Mouse (Mus musculus) thymus, postnatal 14 days (tissue): ENCODE data around the gene Nlgn1.

ENCODE experiments used
- DNase-seq: peaks from one replicate; pipeline ENCODE4 v3.0.0; 2021

Nlgn1 gene

DNA sequence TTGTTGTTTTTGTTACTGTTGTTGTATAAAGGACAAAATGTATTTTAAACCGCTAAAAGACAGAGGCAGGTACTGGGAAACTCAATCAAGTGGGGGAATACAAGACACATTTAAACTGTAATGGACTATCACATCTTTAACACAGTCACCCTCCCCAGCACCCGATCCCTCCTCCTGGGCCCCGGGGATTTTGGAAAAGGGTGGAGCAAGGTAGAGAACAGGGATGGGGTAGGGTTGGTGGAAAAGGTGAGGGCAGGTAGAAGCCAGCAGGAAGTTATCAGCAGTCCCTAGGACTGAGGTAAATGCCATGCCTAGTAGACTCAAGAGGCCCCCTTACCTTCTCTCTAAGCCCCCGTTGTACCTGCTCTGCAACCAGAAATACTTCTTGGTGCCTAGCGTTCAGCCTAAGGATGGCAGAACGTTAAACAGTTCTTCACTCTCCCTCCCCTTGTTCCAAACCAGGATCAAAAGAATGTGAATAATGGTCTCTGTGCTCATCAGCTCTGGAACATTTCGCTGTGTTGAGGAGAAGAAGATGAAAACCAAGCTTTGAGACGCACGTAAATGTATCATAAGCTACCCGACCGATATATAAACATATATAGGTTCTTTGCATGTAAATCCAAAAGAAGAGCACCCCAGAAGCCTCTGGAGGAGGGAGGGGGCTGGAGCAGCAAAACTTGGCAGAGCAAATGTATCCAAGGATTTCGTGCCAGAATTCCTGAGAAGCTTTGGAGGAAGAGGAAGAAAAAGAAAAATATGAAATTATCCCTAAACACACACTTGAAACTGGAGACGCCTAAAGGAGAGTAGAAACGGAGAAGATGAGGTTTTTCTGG, at the start of gene Nlgn1:
Nlgn1 (minus strand) TSS at position 61 of the 839 bp plus-strand sequence.
- DNase-seq, result no peak

DNA sequence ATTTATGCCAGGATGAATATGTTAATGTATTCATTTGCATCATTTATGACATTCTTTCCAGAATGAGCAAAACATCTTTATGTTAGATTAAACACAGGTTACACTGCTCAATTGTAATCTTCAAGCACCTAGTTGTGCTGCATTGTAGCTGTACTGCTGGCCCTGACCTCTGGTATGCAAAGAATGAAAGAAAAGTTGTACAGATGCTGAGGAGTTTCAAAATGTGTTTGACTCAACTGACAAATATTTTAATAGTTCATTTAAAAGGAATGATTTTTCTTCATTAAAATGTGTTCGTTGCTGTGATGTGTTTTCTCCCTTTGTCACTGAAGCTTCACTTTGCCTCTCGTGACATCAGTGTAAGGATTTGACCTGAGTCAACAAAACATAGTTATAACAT, 46.0 kb upstream of the Nlgn1 start:
- DNase-seq, result no peak

DNA sequence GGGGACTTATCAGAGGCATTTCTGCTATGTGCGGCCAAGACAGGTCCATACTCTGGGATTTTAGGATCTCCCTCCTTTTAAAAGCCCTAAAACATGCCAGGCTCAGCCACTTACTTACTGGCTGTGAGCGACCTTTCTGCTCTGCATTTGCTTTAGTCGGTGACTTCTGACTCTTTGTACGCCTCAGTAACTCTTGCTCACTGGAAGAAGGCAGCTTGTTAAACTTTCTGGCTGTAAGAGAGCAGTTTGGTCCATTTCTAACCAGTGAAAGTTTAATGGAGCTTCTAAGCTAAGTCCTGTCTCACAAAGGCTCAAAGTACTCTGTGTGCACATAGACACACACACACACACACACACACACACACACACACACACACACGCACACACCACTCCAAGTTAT, 22.8 kb upstream of the Nlgn1 start:
- DNase-seq, result no peak

DNA sequence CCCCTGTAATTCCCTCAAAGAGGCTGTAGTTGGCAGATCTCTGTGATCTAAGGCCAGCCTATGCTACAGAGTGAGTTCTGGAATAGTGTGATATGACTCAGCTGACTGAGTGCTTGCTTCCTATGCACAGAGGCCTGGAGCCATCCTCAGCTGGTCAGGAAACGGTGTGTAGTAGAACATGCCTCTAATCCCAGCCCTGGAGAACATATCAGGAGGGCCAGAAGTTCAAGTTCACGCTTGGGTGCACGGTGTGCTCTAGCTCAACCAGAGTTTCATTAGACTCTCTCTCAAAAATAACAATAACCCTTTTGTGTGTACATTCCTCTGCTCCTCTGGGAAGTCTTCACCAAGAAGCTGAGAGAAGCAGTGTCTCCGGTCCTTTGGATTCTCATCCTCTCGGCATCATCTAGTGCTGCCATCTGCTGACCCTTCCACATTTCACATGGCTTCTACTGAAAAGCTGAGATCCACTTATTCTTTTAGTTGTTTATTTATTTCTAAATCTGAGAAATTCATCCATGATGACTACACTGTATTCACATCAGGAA, 22.3 kb upstream of the Nlgn1 start:
- no peak for DNase-seq

DNA sequence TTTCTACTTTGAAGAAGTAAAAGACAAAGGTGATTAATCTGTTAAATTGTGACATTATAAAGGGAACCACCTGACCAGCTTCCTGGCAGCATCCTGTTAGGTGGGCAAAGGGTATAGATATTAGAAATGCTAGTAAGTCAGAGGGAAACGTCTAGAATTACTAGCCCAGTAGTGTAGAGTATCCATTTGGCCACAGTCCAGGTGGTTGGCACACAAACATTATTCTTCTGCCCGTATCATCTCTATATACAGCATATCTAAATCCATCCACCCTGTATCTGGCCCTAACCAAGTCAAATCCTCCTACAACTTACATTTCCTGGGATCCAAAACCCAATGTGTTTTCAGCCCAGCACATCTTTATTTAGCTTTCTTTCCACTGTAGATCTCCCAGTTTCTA, 5.2 kb upstream of the Nlgn1 start:
- DNase-seq, result no peak

DNA sequence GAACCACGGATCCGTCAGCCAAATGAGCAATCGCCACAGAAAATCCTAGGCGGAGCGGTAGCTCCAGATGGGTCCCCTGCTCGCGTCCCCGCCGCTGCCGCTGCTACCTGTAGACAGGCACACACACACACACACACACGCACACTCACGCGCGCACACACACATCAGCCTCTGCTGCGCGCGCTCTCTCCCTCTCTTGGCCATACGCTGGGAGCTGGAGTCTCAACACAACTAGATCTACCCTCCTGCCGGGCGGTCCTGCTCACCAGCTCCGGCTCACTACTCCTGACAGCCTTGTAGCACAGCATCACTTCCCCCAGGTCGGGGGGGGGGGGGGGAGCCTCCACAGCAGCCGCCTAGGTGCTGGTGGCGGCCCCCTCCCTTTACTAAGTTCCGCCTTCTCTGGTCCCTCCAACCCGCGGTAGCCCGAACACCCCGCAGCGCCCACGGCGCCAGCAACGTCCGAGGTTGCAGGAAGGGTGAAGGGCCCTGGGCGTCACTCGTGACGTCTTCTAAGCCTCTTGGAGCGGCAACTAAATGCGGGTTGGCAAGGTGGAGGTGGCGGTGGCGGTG, 1.1 kb upstream of the Nlgn1 start:
- no peak for DNase-seq

DNA sequence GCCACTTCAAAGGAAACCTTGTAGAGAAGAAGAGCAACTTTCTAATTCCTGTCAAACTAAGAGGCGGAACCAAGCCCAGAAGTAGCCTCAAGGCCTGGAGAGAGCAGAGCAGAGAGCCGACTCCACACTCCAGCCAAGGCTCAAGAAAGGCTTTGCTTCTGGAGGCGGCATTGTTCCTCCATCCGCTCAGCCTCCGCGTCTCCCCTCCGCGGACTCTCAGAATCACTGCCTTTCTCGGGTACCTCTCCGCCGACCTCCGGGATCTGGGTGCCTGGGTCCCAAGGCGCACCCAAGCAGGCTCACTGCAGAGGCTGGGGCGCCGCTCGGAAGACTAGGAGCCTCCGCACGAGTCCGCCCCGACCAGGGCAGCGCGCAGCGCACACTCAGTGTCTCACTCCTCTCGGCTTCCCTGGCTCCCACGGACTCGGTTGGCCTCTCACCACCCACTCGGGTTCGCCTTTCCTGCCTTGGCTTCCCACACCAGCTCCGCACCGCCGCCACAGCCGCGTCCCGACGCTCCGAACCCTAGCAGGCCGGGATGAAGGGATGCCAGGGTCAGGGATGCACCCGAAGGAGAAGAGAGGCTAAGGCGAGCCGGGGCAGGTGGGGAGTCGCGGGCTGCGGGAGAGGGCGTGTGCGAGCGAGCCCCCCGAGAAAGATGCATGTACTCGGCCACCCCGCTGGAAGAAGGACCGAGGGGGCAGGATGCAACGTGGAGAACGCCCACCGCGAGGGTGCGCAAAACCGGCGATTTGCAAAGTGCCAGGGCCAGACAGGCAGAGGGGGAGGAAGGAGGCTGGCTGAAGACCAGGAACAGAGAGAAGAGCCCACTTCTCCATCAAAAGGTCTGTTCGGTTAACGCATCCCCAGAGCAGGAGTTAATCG, 841 bp downstream of the Nlgn1 start:
- no peak for DNase-seq

DNA sequence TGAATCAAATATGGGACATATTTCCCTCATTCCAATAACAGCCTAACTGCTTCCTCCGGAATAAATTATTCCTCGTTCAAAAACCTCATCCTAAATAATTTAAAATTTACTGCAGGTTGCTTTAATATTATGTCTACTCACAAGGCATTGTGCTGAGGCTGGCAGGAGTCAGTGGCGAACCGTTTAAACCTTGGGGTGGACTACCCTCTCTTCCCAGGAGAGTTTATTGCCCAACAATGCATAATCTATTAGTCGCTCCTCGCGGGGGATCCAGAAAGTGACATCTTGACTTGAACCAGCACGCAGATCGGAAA, 1.4 kb downstream of the Nlgn1 start:
- DNase-seq, result no peak

DNA sequence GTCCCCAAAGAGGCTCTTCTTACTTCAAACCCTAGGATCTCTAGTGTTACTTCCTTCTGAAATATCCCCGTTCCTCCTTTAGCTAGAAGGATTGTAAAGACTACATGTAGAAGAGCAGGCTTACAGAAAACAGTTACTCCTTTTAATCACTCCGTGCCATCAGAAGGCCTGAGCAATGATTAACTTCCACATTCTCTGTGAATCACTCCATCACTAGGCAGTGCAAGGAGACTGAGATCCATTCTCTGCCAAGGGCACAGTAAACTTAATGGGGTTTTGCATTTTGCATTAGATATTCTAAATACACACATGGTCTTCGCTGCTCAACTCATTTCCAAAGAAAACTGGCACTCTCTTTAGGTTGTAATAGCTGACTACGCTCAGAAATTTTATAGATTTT, 2.2 kb downstream of the Nlgn1 start:
- no peak for DNase-seq

DNA sequence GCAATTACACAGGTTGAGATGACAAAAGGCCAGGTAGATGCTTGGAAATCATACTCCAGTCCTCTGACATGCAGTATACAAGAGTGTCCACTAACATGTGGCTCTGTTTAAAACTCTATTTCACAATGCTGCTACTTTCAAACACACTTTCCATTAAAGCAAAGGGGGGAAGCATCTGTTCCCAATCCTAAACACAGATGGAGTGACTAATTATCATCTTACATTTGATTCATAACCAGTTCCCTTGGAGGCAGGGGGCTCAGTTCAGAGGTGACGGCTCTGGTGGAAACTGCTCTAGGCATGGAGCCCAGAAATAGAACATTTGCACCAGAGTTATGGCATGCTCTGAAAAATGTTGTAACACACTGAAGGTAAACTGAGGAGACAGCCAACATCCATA, 7.8 kb downstream of the Nlgn1 start:
- no peak for DNase-seq

DNA sequence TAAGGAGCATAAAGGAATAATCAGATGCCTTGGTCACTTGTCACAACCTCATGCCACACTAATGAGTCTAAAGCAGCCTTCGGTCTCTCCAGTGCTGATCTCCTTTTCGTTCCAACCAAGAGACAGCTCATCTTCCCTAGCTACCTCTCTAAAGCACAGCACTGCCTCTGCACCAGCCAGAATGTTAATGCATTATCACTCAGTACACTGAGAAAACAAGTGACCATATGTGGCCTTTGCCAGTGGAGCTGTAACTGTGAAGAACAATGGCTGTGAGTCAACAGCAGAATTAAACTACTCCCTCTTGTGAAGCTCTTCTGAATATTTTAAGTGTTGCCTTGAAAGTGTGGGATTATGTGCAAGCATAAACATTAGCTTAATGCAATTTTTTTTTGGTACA, 14.9 kb downstream of the Nlgn1 start:
- DNase-seq, result no peak

DNA sequence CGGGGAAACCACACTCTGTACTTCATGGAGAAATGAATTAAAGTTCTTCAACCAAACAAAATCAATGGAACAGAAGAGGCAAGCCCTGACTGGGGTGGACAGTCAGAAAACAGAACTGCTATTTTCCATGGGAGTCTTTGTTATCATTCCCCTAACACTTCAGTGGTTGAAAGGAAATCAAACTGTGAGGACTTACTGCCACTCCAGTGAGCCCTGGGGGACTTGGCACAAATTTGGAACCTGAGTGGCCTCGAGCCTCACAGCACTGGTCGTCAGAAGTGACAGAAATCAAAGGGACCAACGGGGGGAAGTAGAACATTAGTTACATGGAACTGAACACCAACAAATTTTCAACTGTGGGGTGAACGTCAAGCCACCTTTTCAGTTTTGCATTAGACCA, 34.4 kb downstream of the Nlgn1 start:
- DNase-seq, result no peak

DNA sequence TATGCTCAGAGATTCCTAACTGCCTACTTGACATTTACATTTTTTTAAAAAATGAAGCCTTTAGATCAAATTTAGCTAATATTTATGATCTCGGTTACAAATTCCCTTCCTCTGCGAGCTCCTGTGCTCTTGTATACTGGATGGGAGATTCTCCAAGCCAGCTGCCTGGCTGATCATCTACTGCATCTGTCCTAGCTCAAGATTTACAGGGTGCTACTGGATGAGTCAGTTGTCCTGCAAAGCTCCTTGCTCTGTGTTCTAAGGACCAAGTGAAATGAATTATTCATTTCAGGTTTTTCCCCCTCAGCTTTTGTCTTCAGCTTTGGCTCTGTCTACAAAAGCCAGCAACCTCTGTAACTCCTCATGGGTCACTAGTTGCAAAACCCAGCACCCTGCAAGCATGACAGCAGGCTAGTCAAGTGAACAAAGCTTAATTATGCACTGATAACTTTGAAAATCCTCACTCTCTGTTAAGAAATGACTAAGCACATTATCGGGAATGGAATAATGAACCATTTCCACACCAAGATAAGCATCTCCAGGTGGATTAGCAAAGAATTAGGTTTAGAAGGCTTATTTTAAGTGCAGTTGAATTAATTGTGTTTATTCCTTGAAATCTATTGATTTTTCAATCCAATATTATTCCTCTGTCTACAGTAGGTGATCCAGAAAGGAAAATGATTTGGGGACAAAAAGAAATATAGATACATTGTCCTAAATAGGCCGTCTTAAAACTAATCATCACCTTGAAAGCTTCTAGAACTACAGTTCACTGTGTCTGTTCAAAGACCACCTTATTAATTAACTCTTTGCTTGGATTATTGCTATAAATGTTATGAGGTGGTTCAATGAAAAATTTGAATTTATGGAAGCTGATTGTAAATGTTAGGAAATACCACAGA, 61.1 kb downstream of the Nlgn1 start:
- DNase-seq, result no peak

DNA sequence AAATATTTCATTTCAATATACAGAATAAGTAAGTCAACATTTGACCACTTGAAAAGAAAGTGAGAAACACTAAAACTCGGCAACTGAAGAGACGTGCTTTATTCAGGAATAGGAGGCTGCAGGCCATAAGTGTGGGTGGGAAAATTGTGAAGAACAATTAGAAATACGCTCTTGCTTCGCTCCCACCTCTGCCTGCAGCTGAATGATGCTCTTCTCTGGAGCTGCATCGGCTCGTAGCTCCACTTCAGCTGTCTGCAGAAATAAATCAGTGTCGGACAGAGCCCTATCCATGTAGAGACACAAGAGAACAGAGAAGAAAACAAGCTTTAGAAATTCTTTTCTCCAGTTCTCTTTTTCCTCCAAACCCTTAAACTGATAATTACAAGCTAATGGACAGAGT, 85.7 kb downstream of the Nlgn1 start:
- no peak for DNase-seq

DNA sequence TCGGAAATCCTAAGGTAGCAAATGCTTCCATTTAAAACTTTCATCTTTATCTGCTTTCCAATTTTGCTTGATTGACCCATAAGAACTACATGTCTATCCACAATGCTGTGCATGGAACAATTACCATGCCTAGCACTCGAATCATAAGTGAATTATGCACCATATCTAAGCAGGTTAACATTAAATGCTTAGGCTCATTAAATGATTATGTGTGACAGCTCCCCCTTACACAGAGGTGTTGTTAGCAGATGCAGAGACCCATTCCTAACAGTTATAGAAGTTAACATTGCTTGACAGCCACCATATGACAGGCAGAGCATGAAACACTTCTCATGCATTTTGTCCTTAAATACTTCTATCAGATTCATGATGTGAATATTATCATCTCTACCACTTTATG, 89.0 kb downstream of the Nlgn1 start:
- no peak for DNase-seq

DNA sequence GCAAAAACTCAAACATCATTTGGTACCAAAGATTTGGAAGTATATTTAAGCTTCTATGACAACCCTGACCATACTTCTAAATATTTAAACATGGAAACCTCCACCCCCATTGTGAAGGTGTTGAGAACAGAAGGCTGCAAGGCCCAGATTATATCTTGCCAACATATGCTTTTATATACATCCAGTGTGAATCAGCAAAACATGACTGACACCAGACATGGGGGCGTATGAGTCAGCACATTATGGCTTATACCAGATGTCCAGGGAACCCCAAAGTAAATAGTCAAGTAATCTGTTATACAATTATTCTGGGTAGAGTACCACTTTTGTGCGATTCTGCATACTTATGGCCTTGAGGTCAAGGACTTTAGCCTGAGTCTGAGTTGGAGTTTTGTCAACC, 102.3 kb downstream of the Nlgn1 start:
- no peak for DNase-seq

DNA sequence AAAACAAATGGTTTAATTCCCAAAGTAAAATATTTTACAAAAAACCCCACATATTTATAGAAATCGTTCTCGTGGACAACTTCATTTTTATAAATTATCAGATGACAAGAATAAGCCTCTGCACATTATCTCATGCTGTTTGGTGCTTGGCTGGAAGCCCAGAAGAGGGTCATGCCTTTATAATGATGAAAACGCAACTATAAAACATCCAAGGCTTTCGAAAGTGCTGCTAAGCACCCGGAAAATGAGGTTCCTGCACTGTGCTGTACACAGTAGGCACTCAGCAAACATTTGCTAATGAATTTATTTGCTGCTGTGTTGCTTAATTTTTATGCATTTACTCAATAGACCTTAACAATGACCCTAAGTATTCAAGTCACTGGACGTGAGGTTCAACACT, 103.4 kb downstream of the Nlgn1 start:
- no peak for DNase-seq

DNA sequence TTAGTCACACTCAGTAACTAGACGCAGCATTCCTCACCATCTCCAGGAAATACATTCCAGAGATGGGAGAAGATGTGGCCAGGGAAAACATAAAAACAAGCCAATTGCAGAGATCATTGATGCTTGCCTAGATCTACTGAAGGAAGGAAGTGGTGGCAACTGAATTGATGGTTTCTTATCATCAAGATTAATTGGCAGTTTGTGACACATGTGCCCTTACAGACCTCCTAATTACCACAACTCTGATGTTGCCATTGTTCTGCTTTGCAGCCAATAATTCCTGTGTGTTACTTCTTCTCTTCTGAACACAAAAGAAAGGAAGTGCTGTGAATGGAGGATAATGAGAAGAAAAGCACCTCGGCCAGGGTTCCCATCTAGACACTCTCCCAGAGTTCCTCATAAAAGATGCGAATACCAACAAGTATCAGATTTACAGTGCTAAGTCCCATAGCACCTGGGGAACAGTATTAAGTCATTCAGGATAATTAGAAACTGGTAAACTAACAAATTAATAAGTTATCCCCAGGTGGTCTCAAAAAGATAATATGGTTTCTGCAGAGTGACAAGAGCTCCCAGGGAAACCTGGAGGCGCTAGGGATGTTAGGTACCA, 104.0 kb downstream of the Nlgn1 start:
- no peak for DNase-seq

DNA sequence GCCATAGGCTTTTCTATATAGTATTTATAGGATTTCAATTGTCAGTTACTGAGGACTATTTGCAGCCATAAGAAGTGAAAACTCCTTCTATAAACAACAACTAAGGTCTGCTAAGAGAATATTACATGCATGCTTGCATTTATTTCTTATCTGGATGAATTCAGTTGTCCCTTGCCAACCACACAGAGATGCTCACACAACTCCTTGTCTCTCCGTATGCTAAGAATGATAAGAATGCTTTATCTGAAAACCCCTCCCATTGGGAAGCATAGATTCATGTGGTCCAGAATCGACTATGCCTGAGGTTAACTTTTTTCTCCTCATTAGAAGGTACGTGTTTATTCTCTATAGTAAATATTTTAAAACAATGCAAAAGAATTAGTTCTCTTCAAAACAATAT, 108.8 kb downstream of the Nlgn1 start:
- no peak for DNase-seq

DNA sequence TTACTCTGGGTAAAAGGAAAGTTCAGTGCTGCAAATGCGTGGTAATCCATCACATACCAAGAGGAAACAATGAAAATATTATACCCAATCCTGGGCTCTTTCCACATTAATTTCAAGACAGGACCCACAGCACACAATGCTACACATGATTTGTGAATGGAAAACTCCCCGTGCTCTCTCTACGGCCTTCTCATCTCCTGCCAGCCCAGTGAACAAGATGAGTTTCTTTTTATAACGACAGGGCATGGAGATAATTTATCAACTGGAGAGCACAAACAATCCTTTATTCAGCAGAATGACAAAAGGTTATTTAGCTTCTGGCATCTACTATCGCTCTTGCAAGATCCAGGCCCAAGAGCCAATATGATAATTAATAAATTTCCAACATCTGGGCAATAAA, 116.0 kb downstream of the Nlgn1 start:
- DNase-seq, result no peak

DNA sequence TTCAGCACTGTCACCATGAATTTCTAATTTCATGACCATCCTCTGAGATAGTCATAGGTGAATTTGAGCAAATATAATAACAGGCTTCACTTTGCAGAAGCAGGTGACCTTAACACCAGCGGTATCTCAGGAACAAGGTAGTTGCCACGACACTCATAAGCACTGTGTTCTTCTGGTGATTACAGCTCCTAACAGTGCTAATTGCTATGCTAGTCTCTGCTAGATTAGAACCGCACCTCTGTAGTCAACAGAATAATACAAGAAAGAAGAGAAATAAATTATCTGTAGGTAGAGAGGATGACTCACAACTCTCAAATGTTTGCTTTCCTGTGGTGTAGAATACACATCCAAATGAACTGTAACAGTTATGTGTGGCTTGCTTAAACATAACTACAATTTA, 129.6 kb downstream of the Nlgn1 start:
- no peak for DNase-seq

DNA sequence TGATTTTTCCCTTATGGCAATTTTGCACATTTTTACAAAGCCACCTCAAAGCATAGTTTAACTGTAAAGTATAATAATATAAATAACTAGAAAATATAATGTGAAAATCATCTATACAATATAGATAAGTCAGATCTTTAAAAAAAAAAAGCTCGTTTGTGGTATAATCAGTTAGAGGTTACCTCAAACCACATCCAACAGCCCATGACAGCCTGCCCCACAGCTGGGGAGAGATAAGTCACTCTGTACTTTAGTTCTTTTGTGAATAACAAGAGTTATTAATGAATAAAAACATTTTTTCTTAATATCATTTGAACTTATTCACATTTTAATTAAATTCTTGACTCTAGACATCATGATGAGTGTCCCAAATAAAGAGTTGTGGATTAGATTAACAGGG, 130.8 kb downstream of the Nlgn1 start:
- DNase-seq, result no peak
